Comparison of ENCODE assay signal across 11 mouse cellular contexts in the genomic region with DNA sequence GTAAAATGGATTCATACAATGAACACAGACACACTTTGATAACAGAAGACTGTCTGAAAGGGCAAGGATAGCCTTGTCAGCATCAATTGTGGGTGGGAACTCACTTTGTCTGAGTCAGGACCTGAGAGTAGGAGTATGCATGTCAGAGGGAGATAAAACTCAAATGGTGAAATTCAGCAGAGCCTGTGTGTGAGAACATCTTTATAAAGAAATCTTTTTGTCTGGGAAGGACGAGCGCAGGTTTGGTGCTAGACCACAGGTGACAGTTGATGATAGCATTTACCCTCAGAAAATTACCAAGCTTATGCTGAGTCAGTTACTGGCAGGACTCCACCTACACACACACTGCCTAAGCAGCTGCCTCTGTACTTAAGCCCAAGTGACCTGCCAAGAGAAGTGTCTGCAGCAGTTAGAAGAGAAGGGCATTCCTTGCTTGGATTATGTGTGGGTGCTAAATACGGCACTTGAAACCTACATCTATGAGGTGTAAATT. TPM values are rescaled to one million over a fixed set of nuclear protein-coding genes. Genes with fewer than 3 reads are reported as not detected.
DNase-seq lines count a peak whose midpoint lies in the region; ATAC-seq lines count a peak whose summit lies in the region.
"Had no signal": no experiment of that assay in that cellular context is flagged by ENCODE, and none has a peak within 500 bp of the region (broad histone marks: within the 10 kb centered on the region; RNA-seq: fewer than 3 reads in every experiment).

No protein-coding gene starts in this region.

- no peak overlapping the region for H3K4me2 ChIP-seq in liver, embryonic 11.5 days
- H3K4me2 ChIP-seq: midbrain, embryonic 11.5 days had no signal

- peak; percentile 93 for ATAC-seq in common myeloid progenitor, adult 5-6 weeks (replicated peaks; ENCODE audit: low read depth, poor library complexity, severe bottlenecking)
- peak; percentile 94 for ATAC-seq in liver, embryonic 11.5 days (replicated peaks; ENCODE audit: low FRiP score)

- peaks cover 3% of the 10 kb centered on the region; the same call in 1 of the 2 replicates for H3K36me3 ChIP-seq in liver, embryonic 11.5 days (ENCODE audit: control insufficient read depth, insufficient read depth, low read length)

- DNase-seq in adrenal gland, postnatal 10 days, result peak; percentile 15
- no peak for DNase-seq in adrenal gland, postnatal 25 days
- peak; percentile 25 for DNase-seq in 3134 (ENCODE audit: extremely low read depth, insufficient read length, low spot score)
- DNase-seq in liver, embryonic 11.5 days (ENCODE audit: low spot score), result no peak
- DNase-seq in urinary bladder, postnatal 36 days (ENCODE audit: low spot score in 2 of 2), result no peak
- no peak for DNase-seq in spleen, adult 18-20 months
- no peak for DNase-seq in Muller cell, postnatal 12 days (ENCODE audit: inconsistent ontology term)
- DNase-seq: B cell, adult 2 months; right cerebral cortex, postnatal 25 days had no signal

- H3K9ac ChIP-seq in liver, embryonic 11.5 days (ENCODE audit: low read depth, low read length), result no peak overlapping the region

- H3K4me1 ChIP-seq in liver, embryonic 11.5 days (replicated peaks; ENCODE audit: control insufficient read depth, insufficient read depth, low read length), result peaks cover 4% of the 10 kb centered on the region

- WGBS in liver, embryonic 11.5 days, result 54% methylated on average over 3 of the region's 3 CpGs

- no peak overlapping the region for H3K27ac ChIP-seq in liver, embryonic 11.5 days (ENCODE audit: low read depth, low read length)

- no peak overlapping the region for H3K4me3 ChIP-seq in liver, embryonic 11.5 days (ENCODE audit: low read depth, low read length)

- H3K27me3 ChIP-seq in liver, embryonic 11.5 days (replicated peaks; ENCODE audit: control insufficient read depth, insufficient read depth, low read length), result no peaks in the 10 kb centered on the region

- H3K9me3 ChIP-seq in liver, embryonic 11.5 days (ENCODE audit: control insufficient read depth, low read length), result no peaks in the 10 kb centered on the region

RNA-seq across cellular contexts. Expression of gene Nab1, which starts 45.9 kb away (rescaled TPM):
- total RNA-seq in adrenal gland, postnatal 10 days (2021), result 10 to 100 TPM; 45.5 to 47.2 TPM
- total RNA-seq in adrenal gland, postnatal 25 days (2021), result 60.6 and 66.3 TPM in 2 replicates
- total RNA-seq in common myeloid progenitor, adult 5-6 weeks (2017), result 40.1 and 46.2 TPM in 2 replicates
- 20.5 and 20.6 TPM in 2 replicates for polyA plus RNA-seq in liver, embryonic 11.5 days (2014; fragmentation: Nextera tagmentation; extraction: Ambion mirVana)

Comparison
In these comparisons a context has a peak if more than half of its experiments do, and no peak if none do; other contexts are left out.
1. DNase-seq: peak in adrenal gland, postnatal 10 days (single experiment) and 3134 (single experiment); none in adrenal gland, postnatal 25 days (single experiment), liver, embryonic 11.5 days (single experiment), urinary bladder, postnatal 36 days (0 of 2), spleen, adult 18-20 months (0 of 2) and Muller cell, postnatal 12 days (single experiment).